Mouse (Mus musculus) heart, postnatal 14 days (tissue): ENCODE measurements around the gene Gm20498. TPM values are rescaled to one million over a fixed set of nuclear protein-coding genes. Genes with fewer than 3 reads are reported as not detected.
A peak's percentile ranks its signal among the peaks of the same experiment; 100 is the strongest.
"Not testable (repeated sequence)": the region's sequence is repeated elsewhere in the genome, so short reads cannot be mapped to it uniquely, and the experiment has no call there.

Experiments
- DNase-seq, 2 experiments: peaks; one replicate each; pipeline ENCODE4 v3.0.0; 2021 to 2022
- intact Hi-C: fragments of 180-260 bp; cut with DNase I; formaldehyde crosslinking; loops from one replicate; pipeline ENCODE4 v1.15.1; 2025
- total RNA-seq, 2 experiments: library from RNA; stranded (reverse); gene quantifications; 2 replicates each; pipeline ENCODE4 v1.2.3; 2021

Gm20498 gene
- total RNA-seq, 2 experiments from 2014 or later: 38.7 to 40.2 TPM

DNA sequence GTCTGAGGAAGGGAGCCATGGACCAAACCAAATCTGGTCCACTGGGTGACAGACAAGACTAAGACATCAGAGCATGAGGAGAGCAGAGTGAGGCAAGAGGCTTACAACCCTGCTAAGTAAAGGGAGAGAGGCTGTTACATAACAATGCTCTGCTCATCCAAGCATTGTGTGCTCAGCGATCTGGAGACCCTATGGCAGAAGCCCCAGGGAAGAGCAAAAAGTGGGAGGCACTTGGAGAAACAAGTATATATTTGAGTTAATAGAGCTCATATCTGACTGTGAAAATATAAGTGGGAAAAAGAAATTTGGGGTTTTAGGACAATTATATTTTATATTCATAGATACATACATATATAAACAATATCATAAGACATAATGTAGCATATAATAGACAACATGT is 153.3 kb downstream of the Gm20498 start, which contains the start of gene Gm4787:
TSS of gene Gm4787 (minus strand) at position 101 of the 400 bp plus-strand sequence.
- DNase-seq, intact Hi-C loops: not testable (repeated sequence)

GRCm38 (mm10) chr12:81333841-81334240 is 198.9 kb downstream of the Gm20498 start:
- no peak for DNase-seq
- intact Hi-C loops: no loop called here

GRCm38 (mm10) chr12:81332875-81333421 is 199.8 kb downstream of the Gm20498 start, which contains the start of gene Slc8a3:
Slc8a3 (minus strand) TSS chr12:81333180.
- intact Hi-C loops: no loop called here
- peak in 1 of 2 experiments; percentile 18 for DNase-seq

DNA sequence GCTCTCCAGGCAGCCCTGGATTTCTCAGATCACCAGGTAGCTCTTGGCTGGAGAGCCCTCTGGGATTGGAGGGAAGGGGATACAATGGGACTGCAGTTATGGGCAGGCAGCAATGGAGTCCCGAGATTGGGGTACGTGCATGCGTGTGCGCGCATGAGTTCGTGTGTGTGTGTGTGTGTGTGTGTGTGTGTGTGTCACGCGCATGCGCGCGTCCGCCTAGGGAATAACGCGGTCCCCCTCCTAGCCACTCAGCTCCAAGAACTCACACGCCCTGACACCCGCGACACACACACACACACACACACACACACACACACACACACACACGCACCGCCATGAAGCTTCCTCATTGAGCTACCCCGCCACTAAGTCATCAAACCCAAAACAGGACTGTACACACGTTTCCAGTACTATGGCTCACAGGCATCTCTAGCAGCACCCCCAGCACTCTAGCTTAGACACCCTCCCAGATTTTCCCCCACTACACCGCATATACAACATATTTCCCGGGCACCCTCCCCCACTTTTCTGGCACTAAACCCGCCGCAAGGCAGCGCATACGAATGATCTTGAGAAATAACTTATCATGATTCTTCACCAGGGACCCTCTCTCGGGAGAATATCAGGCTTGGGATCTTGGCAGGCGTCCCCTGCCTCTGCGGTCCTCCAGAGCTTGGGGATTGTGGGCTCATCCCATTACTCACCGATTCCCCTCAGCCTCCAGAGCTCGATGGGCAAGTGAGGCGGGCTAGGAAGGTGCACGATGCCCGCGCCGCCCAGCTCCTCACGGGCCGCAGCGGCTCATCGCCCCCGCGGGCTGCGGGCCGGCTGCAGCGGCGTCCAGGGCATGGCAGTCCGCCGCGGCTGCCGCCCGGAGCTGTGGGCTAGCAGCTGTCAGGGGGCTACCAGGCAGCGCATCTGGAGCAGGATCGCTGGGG is 200.5 kb downstream of the Gm20498 start:
- intact Hi-C loops: no loop called here
- peak in 1 of 2 experiments; percentile 16 for DNase-seq

DNA sequence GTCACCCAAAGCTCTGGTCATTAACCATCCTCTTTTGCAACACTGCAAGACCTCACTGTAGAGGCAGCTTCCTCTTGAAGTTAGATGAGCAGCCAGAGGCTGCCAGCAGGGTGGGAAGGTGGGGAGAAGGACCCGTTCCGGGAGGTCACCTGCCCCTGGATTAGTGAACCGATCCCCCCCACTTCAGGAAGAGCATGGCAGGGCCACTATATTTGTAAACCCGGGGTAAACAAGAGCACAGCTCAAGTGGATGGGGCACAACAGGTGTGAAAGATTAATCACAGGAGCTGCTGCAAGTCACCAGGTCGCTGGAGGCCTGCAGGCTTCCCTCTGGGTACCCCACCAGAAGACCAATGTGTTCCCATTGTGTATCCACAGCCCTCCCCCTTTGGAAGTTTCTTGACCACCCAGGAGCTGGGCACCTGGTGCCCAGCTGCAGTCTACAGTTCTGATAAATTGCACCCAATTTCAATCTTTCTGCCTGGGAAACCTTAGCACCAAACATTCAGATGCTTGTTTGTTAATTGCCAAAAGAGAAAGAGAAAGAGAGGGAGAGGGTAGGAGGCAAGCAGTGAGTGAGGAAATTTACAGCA is 201.6 kb downstream of the Gm20498 start:
- no peak for DNase-seq
- intact Hi-C loops: no loop called here

DNA sequence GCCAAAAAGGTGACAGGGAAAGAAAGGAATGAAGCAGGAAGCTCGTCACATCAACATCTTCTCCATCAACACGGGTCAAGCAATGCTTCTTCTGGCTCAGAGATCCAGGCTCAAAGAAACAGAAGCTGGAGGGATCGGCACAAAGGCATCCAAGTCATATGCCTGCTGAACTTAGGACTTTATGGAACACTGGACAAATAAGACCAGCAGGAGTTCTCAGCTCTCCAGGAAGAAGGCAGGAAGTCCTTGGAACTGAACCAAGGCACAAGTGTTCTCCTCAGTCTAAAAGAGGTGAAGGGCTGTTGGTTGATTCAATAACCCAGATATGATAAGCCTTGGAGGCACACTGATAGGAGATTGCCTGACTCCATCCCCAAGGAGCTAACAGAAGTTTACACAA is 207.7 kb downstream of the Gm20498 start:
- no peak for DNase-seq
- intact Hi-C loops: no loop called here

DNA sequence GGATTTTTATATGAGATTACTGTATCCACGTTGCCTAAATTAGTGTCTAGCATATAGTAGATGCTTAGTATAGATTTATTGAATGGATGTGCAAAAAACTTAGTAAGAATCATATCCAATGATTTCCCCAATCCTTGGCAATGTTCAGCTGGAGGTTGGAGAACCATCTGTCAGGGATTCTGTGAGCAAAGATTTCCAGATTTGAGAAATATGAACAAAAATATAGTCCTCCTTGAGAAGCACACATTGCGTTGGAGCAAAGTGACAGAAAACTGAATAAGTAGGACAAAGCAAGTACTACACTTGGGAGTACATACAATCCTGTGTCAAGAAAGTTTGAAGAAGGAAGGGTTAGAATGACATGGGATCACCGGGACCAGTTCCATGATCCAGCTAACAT is 208.6 kb downstream of the Gm20498 start:
- intact Hi-C loops: no loop called here

DNA sequence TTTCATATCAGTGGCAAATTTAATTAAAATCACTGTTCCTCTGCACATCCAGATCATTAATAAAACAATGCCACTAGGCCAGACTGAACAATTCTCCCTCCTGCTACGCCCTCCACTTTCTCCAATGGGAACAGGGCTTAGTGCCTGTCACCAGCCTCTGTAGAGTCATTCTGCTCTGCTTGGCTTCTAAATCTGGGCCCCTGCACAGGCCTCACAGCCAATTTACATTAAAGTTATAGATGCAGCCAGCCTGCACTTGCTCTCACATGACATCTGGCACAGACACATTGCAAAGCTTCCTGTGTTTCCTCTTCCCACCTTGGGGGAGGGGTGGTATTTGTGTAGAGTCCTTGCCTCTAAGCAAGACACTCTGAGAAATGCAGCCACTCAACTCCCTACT is 211.7 kb downstream of the Gm20498 start:
- intact Hi-C loops: no loop called here
- DNase-seq: no peak

More for the DNA sequence above, 208.6 kb downstream of the Gm20498 start:
- no peak for DNase-seq

DNA sequence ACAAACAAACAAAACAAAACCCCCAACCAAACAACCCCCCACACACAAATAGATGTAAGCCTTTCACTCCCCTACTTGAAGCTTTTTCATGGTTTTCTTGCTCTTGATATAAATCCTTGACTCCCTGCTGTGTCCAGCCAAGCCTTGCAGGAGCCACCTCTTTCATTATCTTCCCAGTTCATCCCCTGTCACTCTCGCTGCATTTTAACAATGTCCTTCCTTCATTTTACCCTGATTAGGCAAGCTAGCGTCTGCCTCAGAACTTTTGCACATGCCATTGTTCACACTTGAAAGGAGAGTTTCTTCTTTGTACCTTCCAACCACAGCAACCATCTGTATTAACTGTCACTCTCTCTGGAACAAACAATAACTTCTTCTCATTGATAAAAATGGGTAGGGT is 214.9 kb downstream of the Gm20498 start:
- DNase-seq: no peak
- intact Hi-C loops: no loop called here

DNA sequence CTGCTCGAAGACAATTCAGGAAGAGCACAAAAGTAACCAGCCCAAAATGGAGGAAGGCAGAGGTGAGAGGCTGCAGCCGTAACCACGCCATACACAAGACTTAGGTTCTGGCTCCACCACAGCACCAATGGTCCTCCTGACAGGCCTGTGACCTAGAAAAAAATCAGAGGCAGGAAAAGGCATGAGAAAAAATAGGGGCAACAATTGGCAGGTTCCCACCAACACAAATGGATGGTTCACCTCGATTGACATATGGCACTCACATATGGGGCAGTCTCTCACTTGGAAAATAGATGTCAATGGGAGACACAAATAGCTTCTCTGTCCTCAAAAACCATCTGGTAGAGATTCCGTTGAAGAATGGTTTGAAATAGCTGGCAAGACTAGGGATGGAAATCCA is 216.8 kb downstream of the Gm20498 start:
- intact Hi-C loops: loop anchor here (2.0 kb wide), 1 partner anchor 21 kb away; no protein-coding TSS in a partner anchor
- no peak for DNase-seq

Other genes starting within 250 kb of the Gm20498 start
- gene Slc8a3, start 199.7 kb downstream of the Gm20498 start, total RNA-seq: under 1 TPM; 0.17 to 0.24 TPM
- gene Gm4787, start 153.4 kb downstream of the Gm20498 start, total RNA-seq: under 1 TPM; 0.27 to 0.72 TPM
- 1 to 10 TPM in 1 of 2 experiments, under 1 TPM in 1; 0.98 to 1.2 TPM for gene Adam4, start 111.0 kb downstream of the Gm20498 start, total RNA-seq
- 10 to 100 TPM; 52.2 to 53.7 TPM for gene Cox16, start 47.8 kb downstream of the Gm20498 start, total RNA-seq
- 10 to 100 TPM; 38.1 to 41.3 TPM for gene Synj2bp, start within 50 bp of the Gm20498 start, total RNA-seq
- not detected for gene Adam21, start 35.6 kb upstream of the Gm20498 start, total RNA-seq
- 10 to 100 TPM; 13.6 to 15.9 TPM for gene Med6, start 62.1 kb upstream of the Gm20498 start, total RNA-seq
- gene Ttc9, start 98.3 kb upstream of the Gm20498 start, total RNA-seq: 1 to 10 TPM; 3.2 to 3.5 TPM
- under 1 TPM; 0.22 to 0.29 TPM for gene Map3k9, start 248.3 kb upstream of the Gm20498 start, total RNA-seq